Mouse (Mus musculus): ENCODE measurements at regions not wholly inside any gene's neighbourhood (a gene's known extent, or its start where the extent isn't known, plus 50 kb on each side); places are given as distances from the start of the nearest gene placed in this dataset.

- DNase-seq, result peak; percentile 90 to 92
Observed at GRCm38 (mm10) chr1:154118374-154119004, 82.5 kb upstream of the Zfp648 start.

GRCm38 (mm10) chr1:154119611-154120010 is 81.4 kb upstream of the Zfp648 start:
- no peak for DNase-seq

GRCm38 (mm10) chr1:154120693-154121092 is 80.3 kb upstream of the Zfp648 start:
- DNase-seq, result peak; percentile 95 to 96

GRCm38 (mm10) chr1:154124981-154125380 is 76.0 kb upstream of the Zfp648 start:
- no peak for DNase-seq

- no peak for DNase-seq
Observed at GRCm38 (mm10) chr1:154126487-154126886, 74.5 kb upstream of the Zfp648 start.

- DNase-seq, result peak in 1 of 2 experiments; percentile 50
Observed at GRCm38 (mm10) chr1:154139488-154139887, 61.5 kb upstream of the Zfp648 start.

- no peak for DNase-seq
Observed at GRCm38 (mm10) chr1:154143691-154144090, 57.3 kb upstream of the Zfp648 start.

- DNase-seq, result no peak
Observed at GRCm38 (mm10) chr1:154147001-154147571, 53.9 kb upstream of the Zfp648 start.

GRCm38 (mm10) chr1:154148948-154149347 is 52.0 kb upstream of the Zfp648 start:
- DNase-seq, result no peak

GRCm38 (mm10) chr1:154149431-154150143 is 51.4 kb upstream of the Zfp648 start:
- DNase-seq, result no peak

GRCm38 (mm10) chr1:154150167-154150851 is 50.7 kb upstream of the Zfp648 start:
- DNase-seq, result peak; percentile 84 to 86
